Mouse (Mus musculus): ENCODE data around the gene Erf.

DNA sequence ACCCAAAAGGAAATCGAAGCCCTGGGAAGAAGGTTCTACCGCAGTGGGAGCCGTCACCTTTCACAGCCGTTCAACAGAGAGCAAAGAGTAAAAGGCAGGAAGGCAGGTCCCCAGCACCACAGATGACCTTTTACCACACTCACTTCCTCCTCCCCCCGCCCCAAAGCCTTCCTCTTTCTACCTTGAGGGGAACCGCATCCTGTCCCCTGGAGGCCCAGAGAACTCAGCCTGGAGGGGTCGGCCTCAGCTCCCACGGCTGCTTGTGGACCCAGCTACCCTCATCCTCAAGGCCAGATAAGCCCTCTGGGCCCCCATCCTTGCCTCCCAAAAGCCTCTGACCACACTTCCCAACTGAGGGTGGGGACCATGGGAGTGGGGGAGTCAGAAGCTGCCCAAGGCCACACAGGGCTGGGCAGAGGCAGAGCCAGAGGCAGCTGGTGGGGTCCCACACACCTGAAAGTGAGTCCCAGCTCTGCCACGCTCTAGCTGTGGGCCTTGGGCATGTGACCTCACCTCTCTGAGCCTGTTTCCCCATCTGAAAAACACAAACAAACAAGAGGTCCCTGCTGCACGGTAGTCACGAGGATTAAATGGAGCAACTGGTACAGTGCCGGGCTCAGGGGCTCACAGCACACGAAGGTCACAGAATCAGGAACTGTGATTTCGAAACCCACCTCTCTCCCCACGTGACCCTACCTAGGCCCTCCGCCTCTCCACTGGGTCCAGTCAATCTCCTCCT lies 45.0 kb downstream of the Erf start:
- no peak for TF ChIP-seq CTCF (IDR thresholded peaks at IDR 0.05; ENCODE audit: insufficient read depth, low read depth, low read length)
- no peak for TF ChIP-seq POLR2A (IDR thresholded peaks at IDR 0.05; ENCODE audit: insufficient read depth, low read depth, low read length)

All from olfactory bulb, adult 2 months (tissue).